ENCODE assay signal across 20 mouse cellular contexts in the genomic region with DNA sequence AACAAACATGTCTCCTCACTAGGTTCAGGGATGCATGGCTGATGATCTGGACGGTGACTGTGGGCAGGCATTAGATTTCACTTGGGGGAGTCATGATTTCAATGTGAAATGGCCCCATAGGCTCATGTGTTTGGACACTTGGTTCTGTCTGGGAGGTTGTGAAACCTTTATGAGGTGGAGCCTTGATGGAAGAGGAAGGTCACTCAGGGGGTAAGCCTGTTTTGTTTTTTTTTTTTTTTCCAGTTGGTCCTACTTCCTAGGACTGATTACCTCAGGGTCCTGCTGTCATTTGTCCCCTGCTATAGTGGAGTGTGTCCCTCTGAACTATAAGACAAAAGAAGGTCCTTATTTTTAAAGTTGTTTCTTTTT. TPM values are rescaled to one million over a fixed set of nuclear protein-coding genes. Genes with fewer than 3 reads are reported as not detected.
A peak's percentile ranks its signal among the peaks of the same experiment; 100 is the strongest.
DNase-seq lines count a peak whose midpoint lies in the region; ATAC-seq and TF ChIP-seq lines count a peak whose summit lies in the region.
"Had no signal": no experiment of that assay in that cellular context is flagged by ENCODE, and none has a peak within 500 bp of the region (broad histone marks: within the 10 kb centered on the region; RNA-seq: fewer than 3 reads in every experiment).

No protein-coding gene starts in this region.

- H3K4me3 ChIP-seq in kidney, embryonic 14.5 days (ENCODE audit: low read length): no peak overlapping the region
- H3K4me3 ChIP-seq in liver, postnatal 0 days (ENCODE audit: low read depth, low read length): no peak overlapping the region
- H3K4me3 ChIP-seq: embryonic facial prominence, embryonic 13.5 days; forebrain, embryonic 12.5 days; heart, embryonic 13.5 days had no signal

- no peak for TF ChIP-seq EP300 in liver, postnatal 0 days (IDR thresholded peaks at IDR 0.05; ENCODE audit: low read depth)

- no peak overlapping the region for H3K4me2 ChIP-seq in kidney, embryonic 14.5 days (replicated peaks; ENCODE audit: low read depth, low read length)
- no peak overlapping the region for H3K4me2 ChIP-seq in liver, postnatal 0 days (ENCODE audit: low read depth, low read length)
- H3K4me2 ChIP-seq: embryonic facial prominence, embryonic 13.5 days; forebrain, embryonic 12.5 days; heart, embryonic 13.5 days had no signal

- no peaks in the 10 kb centered on the region for H3K36me3 ChIP-seq in kidney, embryonic 14.5 days (ENCODE audit: control insufficient read depth, insufficient read depth, low read length)
- H3K36me3 ChIP-seq in liver, postnatal 0 days (replicated peaks; ENCODE audit: insufficient read depth, low read length): no peaks in the 10 kb centered on the region
- H3K36me3 ChIP-seq: embryonic facial prominence, embryonic 13.5 days; forebrain, embryonic 12.5 days; heart, embryonic 13.5 days had no signal

- H3K27ac ChIP-seq in kidney, embryonic 14.5 days (ENCODE audit: low read depth, low read length): no peak overlapping the region
- no peak overlapping the region for H3K27ac ChIP-seq in liver, postnatal 0 days (ENCODE audit: low read depth)
- H3K27ac ChIP-seq: embryonic facial prominence, embryonic 13.5 days; forebrain, embryonic 12.5 days; heart, embryonic 13.5 days had no signal

- peaks cover 3% of the 10 kb centered on the region; the same call in 1 of the 2 replicates for H3K9me3 ChIP-seq in kidney, embryonic 14.5 days (ENCODE audit: control insufficient read depth, low read length)
- H3K9me3 ChIP-seq in liver, postnatal 0 days (ENCODE audit: low read length): peaks cover 4% of the 10 kb centered on the region
- H3K9me3 ChIP-seq: forebrain, embryonic 12.5 days had no signal

- H3K27me3 ChIP-seq in kidney, embryonic 14.5 days (ENCODE audit: control insufficient read depth, insufficient read depth, low read length): no peaks in the 10 kb centered on the region
- no peaks in the 10 kb centered on the region for H3K27me3 ChIP-seq in liver, postnatal 0 days (ENCODE audit: insufficient read depth, low read length)
- H3K27me3 ChIP-seq: embryonic facial prominence, embryonic 13.5 days; forebrain, embryonic 12.5 days; heart, embryonic 13.5 days; Patski had no signal

- 21% methylated on average over 1 of the region's 1 CpGs for WGBS in kidney, embryonic 14.5 days
- 67% methylated on average over 1 of the region's 1 CpGs for WGBS in liver, postnatal 0 days (ENCODE audit: insufficient replicate concordance)

- no peak for DNase-seq in kidney, adult 8-10 months
- DNase-seq in 416B (ENCODE audit: low read depth) (peak; percentile 63), A20 (ENCODE audit: low read depth, low spot score) (peak; percentile 45)
- DNase-seq in right cerebral cortex, postnatal 36 days (ENCODE audit: low spot score in 2 of 2): no peak
- DNase-seq in liver, postnatal 0 days: no peak
- no peak for DNase-seq in frontal cortex, postnatal 10 days (ENCODE audit: low spot score in 2 of 2)
- DNase-seq: adrenal gland, postnatal 14 days; cerebellum, adult 18-20 months; cerebellum, adult 9-11 months; cerebellum, postnatal 36 days; gastrocnemius, postnatal 14 days; heart, postnatal 4 days had no signal

- TF ChIP-seq CTCF in liver, postnatal 0 days (IDR thresholded peaks at IDR 0.05; ENCODE audit: low read depth): no peak

- 0 out of 2 replicates have a peak, but pooled peaks have one; percentile 30 for ATAC-seq in kidney, embryonic 14.5 days (ENCODE audit: low FRiP score, low TSS enrichment)
- ATAC-seq in megakaryocyte, adult 5-6 weeks (ENCODE audit: poor library complexity, severe bottlenecking): peak; percentile 94
- ATAC-seq in liver, postnatal 0 days: no peak; the same call in 1 of the 2 replicates
- ATAC-seq: activated CD4-positive, CD25-positive, alpha-beta regulatory T cell, adult 4 months; forebrain, embryonic 16.5 days; Patski had no signal

- no peak overlapping the region for H3K9ac ChIP-seq in kidney, embryonic 14.5 days (ENCODE audit: low read depth, low read length)
- no peak overlapping the region for H3K9ac ChIP-seq in liver, postnatal 0 days (replicated peaks)
- H3K9ac ChIP-seq: embryonic facial prominence, embryonic 13.5 days; forebrain, embryonic 12.5 days; heart, embryonic 13.5 days had no signal

- no peaks in the 10 kb centered on the region for H3K4me1 ChIP-seq in kidney, embryonic 14.5 days (ENCODE audit: control insufficient read depth, insufficient read depth, low read length)
- no peaks in the 10 kb centered on the region for H3K4me1 ChIP-seq in liver, postnatal 0 days (ENCODE audit: insufficient read depth)
- H3K4me1 ChIP-seq: embryonic facial prominence, embryonic 13.5 days; forebrain, embryonic 12.5 days; heart, embryonic 13.5 days had no signal

RNA-seq across cellular contexts. Expression of gene Echdc3, which starts 33.1 kb away (rescaled TPM):
- 7.0 and 7.4 TPM in 2 replicates for polyA plus RNA-seq in kidney, embryonic 14.5 days (2014; fragmentation: Nextera tagmentation; extraction: Ambion mirVana)
- 0.18 and 1.2 TPM in 2 replicates for total RNA-seq in megakaryocyte, adult 5-6 weeks (2015)
- not detected in 2 replicates for total RNA-seq in megakaryocyte, adult 5-6 weeks (2017)
- 30.3 and 33.0 TPM in 2 replicates for polyA plus RNA-seq in liver, postnatal 0 days (2015; fragmentation: Nextera tagmentation; extraction: Ambion mirVana)
- polyA plus RNA-seq: activated CD4-positive, CD25-positive, alpha-beta regulatory T cell, adult 4 months had no signal

RNA-seq across cellular contexts. Expression of gene Proser2, which starts 49.7 kb away (rescaled TPM):
- 10.5 and 11.3 TPM in 2 replicates for polyA plus RNA-seq in kidney, embryonic 14.5 days (2014; fragmentation: Nextera tagmentation; extraction: Ambion mirVana)
- not detected in 2 replicates for total RNA-seq in megakaryocyte, adult 5-6 weeks (2015)
- total RNA-seq in megakaryocyte, adult 5-6 weeks (2017): 0.15 TPM in 1 of 2 replicates, not detected in the other
- 10.3 and 15.8 TPM in 2 replicates for polyA plus RNA-seq in liver, postnatal 0 days (2015; fragmentation: Nextera tagmentation; extraction: Ambion mirVana)
- polyA plus RNA-seq: activated CD4-positive, CD25-positive, alpha-beta regulatory T cell, adult 4 months had no signal

Comparison
In these comparisons a context has a peak if more than half of its experiments do, and no peak if none do; other contexts are left out.
1. DNase-seq: peak in 416B (single experiment) and A20 (single experiment); none in kidney, adult 8-10 months (0 of 2), right cerebral cortex, postnatal 36 days (0 of 2), liver, postnatal 0 days (single experiment) and frontal cortex, postnatal 10 days (0 of 2).